Mouse (Mus musculus) MEL (cell line): ENCODE data around the gene Gdpd3.
"Not testable (repeated sequence)": the region's sequence is repeated elsewhere in the genome, so short reads cannot be mapped to it uniquely, and the experiment has no call there.

Experiments used
- RCOR1 ChIP-seq: IDR thresholded peaks from 2 replicates; pipeline ENCODE4 v1.6.1; 2012; ENCODE audit warnings: low read depth, mild to moderate bottlenecking, inconsistent platforms, low read length, improper control_type of control experiment
- TAL1 ChIP-seq: IDR thresholded peaks from 2 replicates; pipeline ENCODE4 v1.6.1; 2012; ENCODE audit warnings: mild to moderate bottlenecking, inconsistent platforms, low read length, moderate library complexity, mixed read lengths

- TF ChIP-seq RCOR1, TAL1: not testable (repeated sequence)
Measured at GRCm38 (mm10) chr7:126779101-126779500, 13.0 kb downstream of the Gdpd3 start.
